Mouse (Mus musculus) spleen, embryonic (tissue): ENCODE results near the gene Hoxb5.

Experiments used
- CTCF ChIA-PET: fragments of 350-600 bp; sonication (Branson Sonifier 250); formaldehyde crosslinking; loops from one replicate; lab custom pipeline; 2022; lab: Charles Lee

The Hoxb5 gene

GRCm38 (mm10) chr11:96334998-96335397 lies 31.9 kb downstream of the Hoxb5 start:
- CTCF ChIA-PET, result no interaction called here

GRCm38 (mm10) chr11:96336597-96336996 lies 33.5 kb downstream of the Hoxb5 start:
- CTCF ChIA-PET, result no interaction called here

- CTCF ChIA-PET, result no interaction called here
Measured at GRCm38 (mm10) chr11:96337026-96337425, 33.9 kb downstream of the Hoxb5 start.

GRCm38 (mm10) chr11:96338957-96339855 lies 36.1 kb downstream of the Hoxb5 start:
- CTCF ChIA-PET, result interaction anchor here (0.5 to 0.6 kb wide), 2 partner anchors 25 to 211 kb away, joined by 3 to 7 read pairs; no protein-coding TSS in a partner anchor

- CTCF ChIA-PET, result no interaction called here
Measured at GRCm38 (mm10) chr11:96340698-96341365, 37.7 kb downstream of the Hoxb5 start.

- CTCF ChIA-PET, result no interaction called here
Measured at GRCm38 (mm10) chr11:96341701-96342575, 38.8 kb downstream of the Hoxb5 start.

GRCm38 (mm10) chr11:96342576-96342930 lies 39.4 kb downstream of the Hoxb5 start:
- CTCF ChIA-PET, result no interaction called here

GRCm38 (mm10) chr11:96343206-96343745 lies 40.1 kb downstream of the Hoxb5 start:
- CTCF ChIA-PET, result no interaction called here

GRCm38 (mm10) chr11:96344061-96344877 lies 41.1 kb downstream of the Hoxb5 start:
- CTCF ChIA-PET, result no interaction called here

GRCm38 (mm10) chr11:96344878-96345159 lies 41.7 kb downstream of the Hoxb5 start:
- CTCF ChIA-PET, result no interaction called here

- CTCF ChIA-PET, result no interaction called here
Measured at GRCm38 (mm10) chr11:96345220-96345892, 42.2 kb downstream of the Hoxb5 start.

GRCm38 (mm10) chr11:96345893-96346806 lies 43.0 kb downstream of the Hoxb5 start:
- CTCF ChIA-PET, result no interaction called here

GRCm38 (mm10) chr11:96346916-96347520 lies 43.9 kb downstream of the Hoxb5 start:
- CTCF ChIA-PET, result no interaction called here

GRCm38 (mm10) chr11:96347717-96348116 lies 44.6 kb downstream of the Hoxb5 start:
- CTCF ChIA-PET, result no interaction called here

GRCm38 (mm10) chr11:96348141-96348928 lies 45.2 kb downstream of the Hoxb5 start:
- CTCF ChIA-PET, result no interaction called here

- CTCF ChIA-PET, result no interaction called here
Measured at GRCm38 (mm10) chr11:96348988-96349387, 45.9 kb downstream of the Hoxb5 start.

GRCm38 (mm10) chr11:96349491-96350340 lies 46.6 kb downstream of the Hoxb5 start:
- CTCF ChIA-PET, result no interaction called here
